Mouse (Mus musculus) liver (tissue): ENCODE data around the gene Camkv.

Experiments used
- DNase-seq: peaks from one replicate; pipeline ENCODE4 v3.0.0-alpha.2; 2020; ENCODE audit warnings: mixed read lengths

Gene Camkv

GRCm38 (mm10) chr9:107994464-107994863 is 59.0 kb downstream of the Camkv start:
- DNase-seq = no peak

- DNase-seq = no peak
Observed at GRCm38 (mm10) chr9:107995513-107995912, 60.0 kb downstream of the Camkv start.

GRCm38 (mm10) chr9:107996049-107996448 is 60.6 kb downstream of the Camkv start, which contains the start of gene Gm20662:
Gm20662 (plus strand) TSS chr9:107996349.
- DNase-seq = no peak
